Mouse (Mus musculus) cerebellum, postnatal 25 days (tissue): ENCODE data around the gene Lypd8.
"Not testable (repeated sequence)": the region's sequence is repeated elsewhere in the genome, so short reads cannot be mapped to it uniquely, and the experiment has no call there.

Experiments used
- DNase-seq, 2 experiments: peaks; one replicate each; pipeline ENCODE4 v3.0.0; 2021; ENCODE audit warnings: mixed read lengths in 2 of 2

Gene Lypd8

GRCm38 (mm10) chr11:58378763-58379278 lies at the start of gene Lypd8:
TSS of gene Lypd8 (plus strand) at chr11:58379043.
- DNase-seq, result no peak

GRCm38 (mm10) chr11:58329906-58330275 lies 49.0 kb upstream of the Lypd8 start:
- no peak for DNase-seq

DNA sequence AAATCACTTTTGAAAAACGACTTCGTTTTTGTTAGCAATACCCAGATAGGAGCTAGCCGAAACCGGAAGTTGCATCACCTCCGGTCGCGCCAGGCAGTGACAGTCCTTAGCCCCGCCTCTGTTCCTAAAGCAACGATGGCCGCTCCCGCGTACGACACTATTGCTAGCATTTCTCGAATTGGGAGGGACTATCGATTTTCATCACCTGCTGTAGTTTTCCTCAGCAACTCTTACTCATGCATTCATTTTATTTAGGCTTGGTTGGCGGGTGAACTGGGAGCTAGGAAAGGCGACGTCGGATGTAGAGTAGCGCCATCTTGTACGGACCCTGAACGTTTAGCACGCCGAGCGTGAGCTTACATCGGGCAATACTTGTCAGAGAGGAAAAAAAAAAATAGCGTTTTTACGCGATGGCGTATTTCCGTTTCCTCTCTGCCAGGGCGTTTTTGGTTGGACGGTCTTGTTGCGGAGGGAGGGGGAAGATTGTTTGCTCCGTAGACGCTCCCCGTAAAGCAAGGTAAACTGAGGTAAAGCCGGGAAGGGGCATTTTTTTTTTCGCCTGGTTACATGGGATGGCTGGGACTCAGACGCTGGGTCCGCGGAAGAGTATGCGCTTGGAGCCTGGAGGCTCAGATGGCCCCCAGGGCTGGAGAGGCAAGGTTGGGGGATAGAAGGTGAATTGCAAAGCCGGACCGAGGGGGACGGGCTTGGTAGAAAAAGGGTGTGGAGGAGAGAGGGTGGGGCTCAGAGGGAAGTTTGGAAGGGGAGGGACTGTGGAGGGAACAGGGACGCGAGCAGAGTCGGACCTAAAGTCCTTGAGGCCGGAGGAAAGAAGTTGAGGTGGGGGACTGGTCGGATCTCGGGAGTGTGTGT lies 48.3 kb upstream of the Lypd8 start, which contains the start of the genes Zfp672 and Sh3bp5l:
Gene Zfp672, minus strand, starts transcription at position 64 of the 873 bp plus-strand sequence.
Gene Sh3bp5l, plus strand, starts transcription at position 449 of the 873 bp plus-strand sequence.
- DNase-seq, result peak; percentile 91 to 94

GRCm38 (mm10) chr11:58331149-58331495 lies 47.7 kb upstream of the Lypd8 start:
- DNase-seq, result no peak

DNA sequence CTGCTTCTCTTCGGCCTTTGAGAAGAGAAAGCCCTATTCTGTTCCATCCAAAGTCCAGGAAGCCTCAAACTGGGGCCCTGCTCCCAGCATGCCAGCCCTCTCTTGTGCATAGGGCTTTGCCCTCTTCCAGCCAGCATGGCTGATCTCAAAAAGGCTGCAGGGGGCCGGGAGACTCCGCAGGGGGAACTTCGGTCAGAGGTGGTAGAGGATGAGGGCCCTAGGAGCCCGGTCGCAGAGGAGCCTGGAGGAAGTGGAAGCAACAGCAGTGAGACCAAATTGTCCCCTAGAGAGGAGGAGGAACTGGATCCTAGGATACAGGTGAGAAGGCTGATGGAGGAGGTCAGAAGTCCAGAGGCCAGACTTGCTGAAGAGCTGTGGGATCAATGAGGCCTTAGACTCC lies 47.3 kb upstream of the Lypd8 start:
- DNase-seq, result no peak

- DNase-seq, result peak; percentile 41 to 66
Measured at GRCm38 (mm10) chr11:58334746-58335145, 44.1 kb upstream of the Lypd8 start.

DNA sequence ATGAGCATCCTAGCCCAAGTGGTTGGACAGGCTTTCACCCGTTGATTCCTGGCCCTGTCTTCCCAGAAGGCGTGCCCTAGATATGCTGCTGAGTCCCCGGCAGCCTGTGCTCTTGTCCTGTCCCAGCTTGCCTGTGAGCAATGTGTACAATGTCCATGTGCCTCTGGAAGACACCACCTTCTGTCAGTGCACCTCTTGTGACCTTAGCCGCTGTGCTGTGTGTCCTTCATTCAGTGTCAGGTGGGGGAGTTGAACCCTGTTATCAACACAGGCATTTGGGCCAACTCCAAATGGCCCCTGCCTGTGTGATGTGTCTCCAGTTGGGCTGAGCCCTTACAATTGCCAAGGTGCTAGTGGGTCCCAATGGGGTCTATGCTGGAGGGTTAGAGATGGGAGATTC lies 32.1 kb upstream of the Lypd8 start:
- DNase-seq, result no peak

DNA sequence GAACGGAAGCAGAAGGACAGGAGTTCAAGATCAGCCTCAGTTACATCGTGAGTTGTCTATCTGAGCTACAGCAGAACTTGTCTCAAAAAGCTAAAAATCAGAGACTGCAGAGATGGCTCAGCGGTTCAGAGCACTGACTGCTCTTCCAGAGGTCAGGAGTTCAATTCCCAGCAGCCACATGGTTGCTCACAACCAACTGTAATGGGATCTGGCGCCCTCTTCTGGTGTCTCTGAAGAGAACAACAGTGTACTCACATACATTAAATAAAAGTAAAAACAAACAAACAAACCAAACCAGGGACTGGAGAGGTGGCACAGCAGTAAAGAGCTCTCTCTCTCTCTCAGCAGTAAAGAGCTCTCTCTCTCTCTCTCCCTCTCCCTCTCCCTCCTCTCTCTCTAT lies 28.2 kb upstream of the Lypd8 start:
- no peak for DNase-seq

DNA sequence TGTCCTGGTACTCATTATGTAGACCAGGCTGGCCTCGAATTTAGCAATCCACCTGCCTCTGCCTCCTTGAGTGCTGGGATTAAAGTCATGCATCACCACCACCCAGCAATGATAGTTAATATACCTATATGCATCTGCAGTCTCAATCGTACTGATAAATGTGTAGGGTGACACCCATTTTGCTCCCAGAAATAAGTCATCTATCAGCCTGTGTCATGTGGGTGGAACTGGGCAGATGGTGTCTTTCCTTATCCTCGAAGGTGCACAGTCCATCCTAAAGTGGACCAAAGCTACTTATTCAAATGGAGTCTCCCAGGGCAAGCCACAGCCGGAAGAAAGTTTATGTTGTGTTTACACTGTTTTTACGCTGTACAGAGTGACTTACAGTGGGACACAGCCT lies 27.7 kb upstream of the Lypd8 start:
- DNase-seq, result no peak

DNA sequence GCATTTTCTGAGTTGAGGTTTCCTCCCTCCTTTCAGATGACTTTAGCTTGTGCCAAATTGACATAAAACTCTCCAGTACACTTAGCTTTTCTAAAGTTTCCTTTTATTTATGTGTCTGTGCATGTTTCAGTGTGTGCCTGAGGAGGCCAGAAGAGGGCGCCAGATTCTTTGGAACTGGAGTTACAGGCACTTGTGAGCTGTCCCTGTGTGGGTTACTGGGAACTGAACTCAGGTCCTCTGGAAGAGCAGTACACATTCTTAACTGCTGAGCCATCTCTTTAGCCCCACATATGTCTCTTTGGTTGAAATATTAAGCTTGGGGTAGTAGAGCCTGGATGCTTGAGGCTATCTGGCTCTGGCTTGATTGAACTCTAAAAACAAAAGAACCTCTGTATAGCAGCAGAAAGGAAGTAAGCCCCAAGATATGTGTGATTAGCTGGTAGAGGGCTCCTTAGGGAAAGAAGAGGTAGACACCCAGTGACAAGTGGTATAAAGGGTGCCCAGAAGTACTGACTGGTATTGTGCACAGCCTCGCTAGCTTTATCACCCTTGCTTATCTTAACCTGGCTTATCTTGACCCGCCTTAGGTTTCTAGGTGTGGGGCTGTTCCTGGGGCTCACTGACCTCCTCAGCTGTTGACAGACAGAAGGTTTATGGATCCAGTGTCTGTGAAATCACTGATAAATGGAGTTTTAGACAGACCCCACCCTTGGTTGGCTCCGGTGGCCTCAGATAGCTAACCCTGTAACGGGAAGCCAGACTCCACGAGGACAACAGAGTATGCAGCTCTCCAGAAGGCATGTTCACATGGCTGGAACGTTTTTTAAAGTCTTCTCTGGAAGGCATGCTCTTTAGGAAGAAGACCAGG lies 25.9 kb upstream of the Lypd8 start:
- no peak for DNase-seq

- no peak for DNase-seq
Measured at GRCm38 (mm10) chr11:58353709-58354108, 25.1 kb upstream of the Lypd8 start.

GRCm38 (mm10) chr11:58354476-58354875 lies 24.4 kb upstream of the Lypd8 start:
- DNase-seq, result no peak

GRCm38 (mm10) chr11:58354927-58355326 lies 23.9 kb upstream of the Lypd8 start:
- no peak for DNase-seq

- no peak for DNase-seq
Measured at GRCm38 (mm10) chr11:58357042-58357441, 21.8 kb upstream of the Lypd8 start.

DNA sequence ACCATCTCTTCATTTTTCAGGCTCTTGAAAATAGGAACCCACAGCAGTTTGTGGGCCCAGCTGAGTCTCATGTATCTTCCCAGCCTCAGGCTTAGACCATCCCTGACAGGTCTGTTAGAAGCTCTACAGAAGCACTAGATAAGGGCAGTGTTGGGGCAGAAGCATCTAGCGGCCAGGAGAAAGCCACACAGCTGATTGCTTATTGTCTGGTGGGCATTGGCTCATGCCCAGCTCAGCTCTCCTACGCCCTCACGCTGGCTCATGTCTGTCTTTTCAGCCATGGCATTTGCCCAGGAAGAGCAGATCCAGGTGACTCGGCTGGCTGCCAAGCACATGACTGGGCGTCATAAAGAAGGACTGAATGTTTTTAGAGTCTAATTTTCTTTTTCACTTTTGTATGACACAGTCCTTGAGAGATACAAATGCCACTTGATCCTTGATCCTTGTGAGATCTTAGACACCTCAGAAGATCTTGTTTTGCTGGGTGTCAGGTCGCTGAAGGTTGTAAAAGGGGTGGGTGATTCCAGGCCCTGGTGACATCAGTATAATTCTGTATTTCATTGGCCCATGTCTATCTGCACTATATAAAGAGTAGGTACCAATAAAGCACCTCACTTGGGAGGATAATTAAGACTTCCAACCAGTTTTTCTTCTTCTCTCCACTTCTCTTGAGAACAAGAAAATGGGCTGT lies 20.9 kb upstream of the Lypd8 start:
- DNase-seq, result no peak

GRCm38 (mm10) chr11:58362562-58362961 lies 16.3 kb upstream of the Lypd8 start:
- not testable (repeated sequence) for DNase-seq

- DNase-seq, result no peak
Measured at GRCm38 (mm10) chr11:58364454-58364853, 14.4 kb upstream of the Lypd8 start.

- not testable (repeated sequence) for DNase-seq
Measured at GRCm38 (mm10) chr11:58366191-58366590, 12.7 kb upstream of the Lypd8 start.

- no peak for DNase-seq
Measured at GRCm38 (mm10) chr11:58377273-58377672, 1.6 kb upstream of the Lypd8 start.

- DNase-seq, result no peak
Measured at GRCm38 (mm10) chr11:58377686-58378085, 1.2 kb upstream of the Lypd8 start.

DNA sequence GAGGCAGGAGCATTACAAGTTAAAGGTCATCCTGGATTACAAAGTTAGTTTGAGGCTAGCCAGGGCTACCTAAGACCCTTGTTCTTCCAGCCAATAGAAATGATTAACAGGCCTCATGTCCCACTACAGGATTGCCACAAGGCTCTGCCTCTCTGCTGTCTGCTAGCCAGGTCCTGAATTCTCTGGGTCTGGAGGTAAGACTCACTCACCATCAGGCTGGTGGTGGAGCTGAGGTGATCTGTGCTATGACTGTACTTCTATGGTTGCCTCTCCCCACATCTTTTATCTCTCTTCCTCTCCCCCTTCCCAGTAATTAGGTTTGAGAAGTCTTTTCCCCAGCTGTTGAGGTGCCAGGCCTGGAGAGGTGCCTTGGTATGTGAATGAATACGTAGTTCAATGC lies 673 bp downstream of the Lypd8 start:
- no peak for DNase-seq

DNA sequence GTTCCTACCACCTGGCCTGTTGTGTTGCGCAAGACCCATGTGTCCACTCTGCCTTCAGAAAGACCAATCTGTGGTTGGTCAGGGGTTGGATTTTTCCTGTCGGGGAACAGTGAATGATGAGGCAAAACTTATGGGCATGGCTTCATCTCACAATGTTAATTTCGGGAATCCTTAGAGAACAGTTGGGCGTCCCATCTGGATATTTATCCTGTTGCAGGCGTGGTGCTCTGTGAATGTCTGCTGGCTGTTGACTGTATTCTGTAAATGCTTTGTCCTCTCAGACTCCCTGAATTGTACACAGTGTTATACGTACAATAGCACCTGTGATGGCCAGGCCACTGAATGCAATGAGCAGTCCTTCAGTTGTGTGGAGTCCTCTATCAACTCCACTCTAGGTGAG lies 3.6 kb downstream of the Lypd8 start:
- DNase-seq, result no peak
